Mouse (Mus musculus) spleen, embryonic (tissue): ENCODE data around the gene Milr1.

Experiments used
- CTCF ChIA-PET: fragments of 350-600 bp; sonication (Branson Sonifier 250); formaldehyde crosslinking; loops from one replicate; lab custom pipeline; 2022; lab: Charles Lee

The Milr1 gene

DNA sequence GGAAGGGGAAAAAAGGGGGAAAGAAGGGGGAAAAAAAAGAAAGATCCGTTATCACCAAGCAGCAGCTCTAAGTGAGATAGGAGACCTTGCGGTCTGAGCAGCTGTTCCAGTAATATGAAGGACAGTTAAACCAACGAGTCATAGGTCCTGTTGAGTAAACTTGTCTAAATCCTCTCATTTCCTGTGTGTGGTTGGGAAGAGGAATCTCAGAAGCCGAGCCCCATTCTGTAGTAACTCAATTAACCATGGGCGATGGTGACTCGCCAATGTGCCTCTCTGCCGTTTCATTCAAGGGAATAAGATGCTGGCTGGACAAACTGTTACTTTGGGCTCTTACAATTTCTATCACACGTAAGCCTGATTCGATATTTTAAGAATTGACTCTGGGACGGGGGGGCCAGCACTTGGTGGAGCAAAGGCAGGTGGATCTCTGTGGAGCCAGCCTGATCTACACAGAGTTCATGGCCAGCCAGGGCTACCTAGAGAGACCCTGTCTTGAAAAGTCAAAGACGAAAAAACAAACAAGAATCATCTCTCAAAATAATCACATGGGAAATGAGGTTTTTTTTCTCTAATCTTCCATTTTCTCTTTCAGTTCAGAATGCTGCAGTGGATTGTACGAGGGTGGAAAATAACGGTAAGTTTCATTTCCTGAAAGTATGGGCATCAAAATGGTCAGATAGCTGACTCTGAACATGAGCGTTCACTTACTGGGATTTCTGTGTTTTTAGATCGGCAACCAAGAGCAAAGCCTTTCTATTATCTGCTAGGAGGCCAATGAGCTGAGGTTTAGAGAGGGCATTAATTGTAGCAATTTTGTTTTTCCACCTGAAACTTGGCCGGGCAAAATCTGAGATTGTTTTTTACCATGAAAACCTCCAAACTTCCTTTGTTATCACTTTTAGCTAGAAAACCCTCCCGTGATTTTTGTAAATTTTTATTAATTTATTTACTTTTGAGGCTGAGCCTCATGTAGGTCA, at the start of gene Milr1:
Gene Milr1 (plus strand): TSS at position 188 of the 980 bp plus-strand sequence.
- CTCF ChIA-PET, result interaction anchor here (0.5 to 1.6 kb wide), 3 partner anchors 9 to 129 kb away, joined by 3 to 5 read pairs (median 4); no protein-coding TSS in a partner anchor

DNA sequence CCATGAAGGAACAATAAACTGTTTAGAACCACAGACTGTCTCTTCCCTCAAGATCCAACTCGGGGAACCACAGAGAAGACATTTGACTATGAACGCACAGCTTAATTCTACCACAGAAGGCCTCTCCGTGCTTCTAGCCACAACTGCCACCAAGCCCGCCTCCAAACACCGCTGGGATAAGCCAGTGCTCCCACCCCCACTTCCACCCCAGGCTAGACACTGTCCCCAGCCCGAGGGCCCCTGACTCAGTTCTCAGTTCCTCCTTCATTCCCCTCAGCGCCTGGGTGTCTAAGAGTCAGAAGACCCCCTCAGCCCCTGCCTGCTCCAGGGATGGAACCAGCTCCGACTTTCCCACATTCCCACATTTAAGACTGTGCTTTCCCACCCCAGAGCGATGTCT, 49.4 kb upstream of the Milr1 start:
- CTCF ChIA-PET, result no interaction called here

DNA sequence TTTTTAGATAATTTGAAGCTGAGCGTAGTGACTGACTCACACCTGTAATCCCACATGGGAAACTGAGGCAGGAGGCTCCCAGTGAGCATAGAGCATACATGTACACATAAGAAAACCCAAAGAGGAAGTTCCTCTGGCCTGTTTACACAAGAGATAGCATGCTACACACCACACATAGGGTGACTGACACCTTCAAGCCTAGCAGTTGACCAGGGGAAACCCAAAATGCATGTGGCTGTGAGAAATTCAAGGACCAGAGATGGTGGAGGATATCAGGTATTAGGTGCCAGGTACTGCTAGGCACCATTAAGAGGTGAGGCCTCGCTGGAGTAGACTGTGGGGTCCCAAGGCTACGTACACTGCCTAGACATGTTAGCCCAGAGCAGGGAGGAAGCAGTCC, 48.4 kb upstream of the Milr1 start:
- CTCF ChIA-PET, result no interaction called here

DNA sequence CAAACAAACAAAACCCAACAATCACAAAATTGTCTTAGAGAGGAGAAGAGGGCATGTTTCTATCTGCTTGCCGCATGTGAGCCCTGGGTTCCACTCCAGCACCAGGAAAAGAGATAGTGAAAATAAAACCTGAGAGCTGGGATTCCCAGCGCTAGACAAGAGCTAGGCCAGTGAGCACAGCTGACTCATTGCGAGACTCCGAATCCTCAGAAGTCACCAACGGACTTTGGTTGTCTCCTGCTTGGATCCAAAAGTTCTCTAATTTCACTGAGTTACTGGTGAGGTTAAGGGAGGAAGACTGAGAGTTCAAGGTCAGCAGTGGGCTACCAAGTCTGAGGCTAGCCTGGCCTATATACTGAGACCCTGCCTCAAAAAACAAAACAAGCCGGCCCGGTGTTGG, 47.1 kb upstream of the Milr1 start:
- CTCF ChIA-PET, result interaction anchor here (0.7 kb wide), 1 partner anchor 57 kb away, joined by 4 read pairs; no protein-coding TSS in a partner anchor

DNA sequence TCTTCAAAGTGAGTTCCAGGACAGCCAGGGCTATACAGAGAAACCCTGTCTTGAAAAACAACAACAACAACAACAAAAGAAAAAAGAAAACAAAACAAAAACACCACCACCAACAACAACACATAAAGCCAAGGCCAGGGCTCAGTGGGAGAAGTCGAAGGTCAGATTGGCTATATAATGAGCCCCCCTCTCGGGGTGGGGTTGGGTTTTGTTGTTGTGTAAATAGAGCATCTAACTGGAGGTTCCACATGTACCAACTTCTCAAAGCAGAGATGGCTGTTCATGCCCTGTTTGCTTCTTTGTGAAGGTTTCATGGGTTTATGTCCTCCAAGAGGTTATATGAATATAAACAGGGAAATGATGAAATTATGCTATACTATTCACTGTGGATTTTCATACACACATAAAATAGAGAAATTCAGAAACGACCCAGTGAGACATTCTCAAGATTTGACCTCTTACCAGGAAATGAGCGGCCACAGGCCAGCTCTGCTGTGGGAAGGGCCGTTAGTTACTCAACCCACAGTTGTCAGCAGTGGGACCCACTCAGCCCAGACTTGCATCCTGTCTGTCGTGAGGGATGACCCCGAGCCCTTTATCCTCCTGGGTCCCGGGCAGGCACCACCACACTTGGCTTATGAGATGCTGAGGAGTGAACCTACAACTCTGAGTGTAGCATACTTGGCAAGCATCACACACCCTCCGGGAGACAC, 46.5 kb upstream of the Milr1 start:
- CTCF ChIA-PET, result interaction anchor here (0.7 kb wide), 1 partner anchor 57 kb away, joined by 4 read pairs; no protein-coding TSS in a partner anchor

DNA sequence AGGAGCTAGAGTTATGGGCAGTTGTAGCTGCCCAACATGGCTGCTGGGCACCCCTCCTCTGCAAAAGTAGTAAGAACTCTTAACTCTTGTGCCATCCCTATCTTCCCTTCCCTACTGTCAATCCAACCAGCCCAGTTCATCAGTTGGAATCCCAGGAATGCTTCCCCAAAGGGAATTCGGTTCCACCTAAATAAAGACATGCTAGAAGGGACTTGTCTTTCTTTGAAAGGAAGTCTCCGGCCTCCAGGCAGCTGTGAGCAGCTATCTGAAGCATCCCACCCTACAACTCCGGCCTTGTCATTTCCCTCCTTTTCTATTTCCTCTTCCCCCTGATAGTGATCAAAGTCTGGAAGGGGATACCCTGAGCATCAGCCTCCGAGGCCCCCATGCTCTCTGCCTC, 44.8 kb upstream of the Milr1 start:
- CTCF ChIA-PET, result no interaction called here

DNA sequence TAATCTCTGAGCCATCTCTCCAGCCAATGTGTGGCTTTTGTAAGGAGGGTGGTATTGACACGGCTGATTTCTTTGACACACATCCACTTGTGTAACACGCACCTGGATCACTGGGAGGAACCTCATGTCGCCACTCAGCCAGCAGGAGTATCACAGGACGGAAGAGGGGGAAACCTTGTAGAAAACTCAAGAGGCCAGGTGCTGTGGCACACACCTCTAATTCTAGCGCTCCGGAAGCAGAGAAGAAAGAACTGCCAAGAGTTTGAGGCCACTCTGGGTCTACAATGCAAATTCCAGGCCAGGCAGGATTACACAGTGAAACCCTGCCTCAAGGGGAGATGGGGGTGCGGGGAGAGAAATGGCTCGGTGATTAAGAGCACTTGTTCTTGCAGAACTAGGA, 43.9 kb upstream of the Milr1 start:
- CTCF ChIA-PET, result no interaction called here

DNA sequence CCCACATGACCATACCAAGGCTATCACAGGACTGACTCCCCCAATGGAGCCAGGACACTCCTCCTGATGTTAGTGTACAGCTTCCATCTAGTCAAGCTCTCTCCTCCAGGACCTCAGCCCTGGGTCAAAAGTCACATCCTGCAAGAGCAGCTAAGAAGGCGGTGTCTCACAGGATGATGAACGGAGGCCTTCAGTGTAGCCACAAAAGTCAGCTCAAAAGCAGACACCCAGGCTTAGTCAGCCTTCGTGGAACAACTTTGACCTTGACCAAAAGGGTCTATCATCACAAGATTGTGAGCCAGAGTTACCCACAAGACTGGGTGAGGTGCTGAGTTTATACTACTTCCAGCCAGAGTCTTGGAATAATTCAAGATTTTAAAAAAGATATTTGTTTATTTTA, 43.2 kb upstream of the Milr1 start:
- CTCF ChIA-PET, result interaction anchor here (0.5 kb wide), 1 partner anchor 158 kb away, joined by 4 read pairs; no protein-coding TSS in a partner anchor

DNA sequence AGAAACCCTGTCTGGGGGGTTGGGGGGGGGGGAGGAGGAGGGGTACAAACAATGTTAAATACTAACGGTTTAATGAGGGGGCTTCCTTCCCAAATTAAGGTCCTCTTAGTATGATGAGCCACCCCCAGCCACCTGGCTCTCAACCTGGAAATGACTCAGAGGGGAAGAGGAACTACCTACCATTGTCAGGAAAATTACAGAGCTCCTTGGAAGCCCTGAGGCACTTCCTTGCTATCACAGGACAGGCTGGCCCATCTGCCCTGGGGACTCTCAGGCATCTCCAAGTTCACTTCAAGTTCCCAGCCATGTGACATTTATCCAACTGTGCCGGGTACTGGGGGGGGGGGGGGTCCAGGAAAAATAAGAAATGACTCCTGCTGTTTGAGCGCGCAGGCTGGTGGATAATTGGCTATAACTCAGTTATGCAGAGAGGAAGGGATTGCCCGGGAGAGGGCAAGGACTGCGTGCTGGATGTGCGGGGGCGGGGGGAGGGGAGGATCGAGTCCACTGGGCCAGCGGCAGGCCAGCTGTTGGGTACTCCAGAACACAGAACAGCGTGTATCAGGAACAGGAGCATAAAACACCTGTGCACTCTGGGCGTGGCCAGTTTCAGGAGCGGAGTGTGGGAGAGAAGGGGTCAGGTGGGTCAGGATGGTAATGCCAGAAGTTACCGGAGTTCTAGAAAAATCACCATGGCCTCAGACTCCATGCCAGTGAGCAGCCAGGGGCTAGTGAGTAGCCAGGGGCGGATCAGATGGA, 41.6 kb upstream of the Milr1 start:
- CTCF ChIA-PET, result interaction anchor here (0.6 kb wide), 1 partner anchor 32 kb away, joined by 12 read pairs; no protein-coding TSS in a partner anchor

DNA sequence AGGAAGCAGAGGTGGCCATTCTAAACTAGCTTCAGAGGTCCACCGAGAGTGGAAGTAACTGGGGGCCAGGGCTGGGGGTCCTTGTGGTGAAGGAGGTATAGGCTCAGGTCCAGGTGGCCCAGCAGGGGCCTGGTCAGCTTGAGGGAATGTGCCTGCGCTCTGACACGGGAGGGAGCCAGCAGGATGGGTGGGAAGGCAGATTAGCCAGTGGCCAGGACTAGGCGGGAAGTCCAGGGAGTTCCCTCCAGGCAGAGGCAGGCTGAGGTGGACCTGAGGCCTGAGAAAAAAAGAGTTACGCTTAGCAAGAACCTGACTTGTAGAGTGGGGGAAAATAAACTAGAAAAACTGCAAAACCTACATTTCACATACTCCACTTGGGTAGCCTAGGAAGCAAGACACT, 40.2 kb upstream of the Milr1 start:
- CTCF ChIA-PET, result interaction anchor here (0.5 kb wide), 1 partner anchor 1514 kb away, joined by 3 read pairs; no protein-coding TSS in a partner anchor

DNA sequence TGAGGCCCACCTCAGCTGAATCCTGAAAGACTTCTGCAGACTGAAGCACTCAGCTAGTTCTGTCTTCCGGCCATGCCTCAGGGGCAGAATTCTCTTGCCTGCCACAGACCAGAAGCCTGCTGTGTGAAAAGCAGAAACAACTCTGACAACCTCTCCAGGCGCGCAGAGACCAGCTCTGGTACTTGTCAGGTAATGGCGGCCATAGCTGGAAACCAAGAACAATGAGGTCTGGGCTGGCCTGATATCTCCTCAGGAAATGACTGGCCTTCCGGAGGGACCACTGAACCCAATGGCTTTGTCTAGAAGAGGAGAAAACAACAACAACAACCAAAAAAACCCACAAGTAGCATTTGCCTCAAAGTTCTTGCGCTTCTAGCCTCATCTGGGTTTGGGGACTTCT, 36.0 kb upstream of the Milr1 start:
- CTCF ChIA-PET, result no interaction called here

DNA sequence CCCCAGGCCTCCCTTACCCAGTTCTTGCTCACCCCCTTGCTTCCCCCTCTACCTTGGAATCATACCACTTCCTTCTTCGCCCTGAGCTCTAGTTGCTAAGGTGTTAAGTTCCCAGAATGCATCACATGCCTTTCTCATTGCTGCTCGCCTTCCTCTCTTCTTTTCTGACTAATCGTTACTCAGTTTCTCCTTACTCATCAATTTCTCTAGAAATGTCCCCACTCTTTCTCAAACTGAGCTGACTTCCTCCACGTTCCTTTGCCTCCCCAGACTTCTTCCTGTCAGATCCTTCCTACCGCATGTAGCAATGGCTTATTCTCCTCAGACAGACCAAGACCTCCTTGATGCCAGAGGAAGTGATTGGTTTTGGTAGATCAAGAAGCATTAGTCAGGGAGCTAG, 34.5 kb upstream of the Milr1 start:
- CTCF ChIA-PET, result no interaction called here

DNA sequence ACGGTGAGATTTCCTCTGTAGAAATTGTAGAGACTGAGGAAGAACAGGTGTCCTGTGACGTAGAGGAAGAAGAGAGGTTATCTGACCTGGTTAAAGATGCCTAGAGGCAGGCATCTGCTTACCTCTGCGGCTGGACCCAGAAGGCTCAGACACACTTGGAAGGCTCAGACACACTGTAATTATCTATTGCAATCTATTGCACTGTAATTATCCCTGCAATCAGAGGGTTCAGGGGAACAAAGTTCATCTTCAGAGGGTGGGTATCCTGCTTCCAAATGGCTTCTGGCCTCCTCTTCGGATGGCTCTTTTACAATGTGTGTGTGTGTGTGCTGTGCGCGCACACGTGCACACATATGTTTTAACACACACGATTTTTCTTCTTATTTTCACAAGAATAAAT, 30.6 kb upstream of the Milr1 start:
- CTCF ChIA-PET, result no interaction called here

DNA sequence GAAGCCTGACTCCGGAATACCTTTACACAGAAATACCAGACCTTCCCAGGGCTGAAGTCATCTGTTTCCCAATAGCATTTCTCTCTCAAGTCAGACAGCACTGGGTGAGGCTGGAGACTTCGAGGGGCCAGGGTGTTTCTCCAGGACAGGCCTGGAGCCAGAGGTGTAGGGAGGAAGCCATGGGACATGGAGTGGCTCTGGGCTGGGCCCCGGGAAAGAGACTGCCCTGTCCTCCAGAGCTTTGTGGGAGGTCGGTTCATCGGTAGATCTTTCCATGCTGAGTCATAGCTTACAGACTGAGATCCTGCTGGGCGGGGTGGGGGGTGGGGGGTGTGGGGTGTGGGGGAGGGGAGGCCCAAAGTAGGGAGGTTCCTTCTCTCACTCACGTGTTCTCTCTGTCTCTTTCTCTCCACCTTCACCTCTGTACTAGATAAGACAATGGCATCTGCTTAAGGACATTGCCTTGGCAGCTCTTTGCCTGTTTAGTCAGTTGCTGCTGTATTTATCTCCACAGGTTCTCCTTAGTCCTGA, 28.1 kb upstream of the Milr1 start:
- CTCF ChIA-PET, result interaction anchor here (0.5 kb wide), 1 partner anchor 163 kb away, joined by 3 read pairs; no protein-coding TSS in a partner anchor

DNA sequence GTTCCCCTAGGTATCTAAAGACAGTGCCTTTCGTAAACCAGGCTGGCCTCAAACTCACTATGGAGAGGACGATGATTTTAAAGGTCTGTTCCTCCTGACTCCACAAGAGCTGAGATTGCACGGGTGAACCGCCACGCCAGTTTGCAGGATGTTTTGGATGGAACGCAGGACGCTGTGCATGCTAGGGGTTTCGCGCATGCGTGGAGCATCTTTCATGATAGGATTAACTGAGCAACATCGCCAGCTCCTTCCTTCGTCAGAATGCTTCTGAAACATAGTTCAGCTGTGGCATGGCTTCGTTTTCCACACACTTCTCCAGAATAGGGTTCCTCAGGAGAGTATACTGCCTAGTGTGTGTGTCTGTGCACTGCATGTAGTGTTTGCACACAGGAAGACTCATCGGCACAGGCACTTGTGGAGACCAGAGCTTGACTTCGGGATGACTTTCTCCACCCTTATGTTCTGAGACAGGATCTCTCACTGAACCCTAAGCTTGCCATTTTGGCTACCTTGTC, 27.4 kb upstream of the Milr1 start:
- CTCF ChIA-PET, result no interaction called here

DNA sequence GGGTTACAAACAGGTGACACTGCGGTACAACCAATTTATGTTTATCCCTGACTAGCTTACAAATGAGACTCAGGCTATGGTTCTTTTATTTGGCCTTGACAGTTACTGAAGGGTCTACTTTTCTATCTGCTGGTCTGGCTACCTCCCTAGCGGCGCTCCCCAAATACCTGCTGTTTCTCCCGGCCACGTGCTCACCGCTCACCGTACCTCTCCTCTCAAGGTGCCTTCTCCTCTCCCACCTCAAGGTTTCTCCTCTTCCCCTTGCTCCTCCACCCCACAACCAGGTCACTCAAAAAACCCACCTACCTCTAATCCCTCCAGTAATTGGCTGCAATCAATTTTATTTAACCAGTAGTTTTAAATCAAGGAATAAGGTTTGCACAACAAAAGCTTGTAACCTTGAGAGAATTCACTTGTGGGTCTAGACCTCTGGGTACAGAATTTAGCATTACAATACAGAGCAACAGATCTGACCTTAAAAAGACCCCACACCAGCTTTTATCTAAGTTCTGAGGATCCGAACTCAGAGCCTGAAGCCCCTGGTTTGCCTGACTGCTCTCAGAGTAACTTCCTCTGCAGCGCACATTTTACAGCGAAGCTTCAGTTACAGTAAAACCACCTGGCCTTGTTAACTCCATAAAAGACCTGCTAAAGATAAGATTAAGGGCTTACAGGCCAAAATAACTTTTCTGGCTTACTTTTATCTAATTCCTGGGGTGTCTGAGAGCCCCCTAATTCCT, 26.7 kb upstream of the Milr1 start:
- CTCF ChIA-PET, result interaction anchor here (0.6 kb wide), 1 partner anchor 17 kb away, joined by 5 read pairs; no protein-coding TSS in a partner anchor

DNA sequence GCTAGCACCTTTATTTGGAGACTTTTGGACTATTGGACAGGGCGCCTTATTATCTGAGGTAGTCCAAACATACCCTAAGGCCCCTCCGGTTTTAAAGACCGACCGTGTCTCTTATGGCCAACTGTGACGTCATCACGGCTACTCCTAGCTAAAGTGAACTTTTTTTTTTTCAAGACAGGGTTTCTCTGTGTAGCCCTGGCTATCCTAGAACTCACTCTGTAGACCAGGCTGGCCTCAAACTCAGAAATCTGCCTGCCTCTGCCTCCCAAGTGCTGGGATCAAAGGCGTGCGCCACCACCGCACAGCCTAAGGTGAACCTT, 26.1 kb upstream of the Milr1 start:
- CTCF ChIA-PET, result interaction anchor here (0.6 to 0.9 kb wide), 2 partner anchors 10 to 17 kb away, joined by 5 to 9 read pairs; no protein-coding TSS in a partner anchor

DNA sequence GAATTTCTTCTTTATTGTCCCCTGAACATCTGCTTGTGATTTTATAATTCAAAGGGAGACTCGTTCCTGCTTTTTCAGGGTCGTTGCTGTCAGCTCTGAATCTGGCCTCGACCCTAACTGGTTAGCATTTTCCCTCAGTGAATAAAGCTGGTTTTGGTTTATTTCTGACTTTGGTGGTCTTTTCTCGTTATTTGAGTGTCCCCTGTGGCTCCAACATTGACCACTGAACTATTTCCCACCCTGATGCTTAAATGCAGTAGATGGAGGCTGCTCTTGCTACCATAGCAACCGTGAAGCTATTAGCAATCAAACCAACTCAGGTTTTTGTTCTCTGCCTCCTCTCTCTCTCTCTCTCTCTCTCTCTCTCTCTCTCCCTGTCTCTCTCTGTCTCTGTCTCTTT, 23.1 kb upstream of the Milr1 start:
- CTCF ChIA-PET, result interaction anchor here (0.7 kb wide), 1 partner anchor 29 kb away, joined by 4 read pairs; no protein-coding TSS in a partner anchor

DNA sequence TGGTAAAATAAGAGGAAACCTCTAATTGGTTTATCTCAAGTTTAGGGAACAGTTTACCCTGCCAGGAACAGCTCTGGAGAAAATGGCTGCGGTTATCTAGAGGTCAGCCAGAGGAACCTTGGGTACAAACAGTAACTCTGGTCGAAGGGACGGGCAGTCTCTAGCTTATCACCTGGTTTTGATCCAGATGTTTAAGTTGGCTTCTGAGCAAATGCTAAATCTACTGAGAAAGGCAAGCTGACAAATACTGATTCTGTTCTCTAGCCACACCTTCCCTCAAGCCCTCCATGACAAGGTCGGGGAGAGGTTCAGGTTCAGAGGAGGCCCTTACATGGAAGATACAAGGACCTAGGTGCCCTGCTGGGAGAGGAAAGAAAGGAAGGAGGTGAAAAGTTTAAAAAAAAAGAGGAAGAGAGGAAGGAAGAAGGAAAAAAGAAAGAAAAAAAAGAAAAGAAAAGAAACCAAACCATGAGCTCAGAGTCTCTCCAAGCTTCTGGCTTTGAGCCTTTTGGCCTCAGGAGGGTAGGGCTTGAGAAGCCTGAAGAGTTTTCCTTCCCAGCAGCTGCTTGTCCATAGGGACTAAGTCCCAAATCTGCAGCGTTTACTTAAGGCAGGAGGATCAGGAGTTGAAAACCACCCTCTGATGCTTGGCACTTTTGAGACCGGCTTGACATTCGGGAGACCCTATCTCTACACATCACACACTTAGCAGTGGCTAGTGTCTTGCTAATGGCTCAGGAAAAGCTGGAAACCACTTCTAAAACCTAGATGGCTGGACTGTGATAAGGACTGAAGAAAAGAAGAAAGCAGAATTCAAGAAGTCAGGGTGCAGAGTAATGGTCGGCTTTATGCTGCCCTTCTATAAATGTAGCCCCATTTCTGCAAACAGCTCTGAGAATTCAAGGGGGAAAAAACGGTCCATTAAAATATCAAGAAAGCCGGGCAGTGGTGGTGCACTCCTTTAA, 22.3 kb upstream of the Milr1 start:
- CTCF ChIA-PET, result interaction anchor here (0.7 kb wide), 1 partner anchor 28 kb away, joined by 4 read pairs; no protein-coding TSS in a partner anchor
